Mouse (Mus musculus): ENCODE measurements at regions not wholly inside any gene's neighbourhood (a gene's known extent, or its start where the extent isn't known, plus 50 kb on each side); places are given as distances from the start of the nearest gene placed in this dataset.

GRCm38 (mm10) chr2:10826134-10826767 lies 345.7 kb upstream of the Prkcq start:
- no peak overlapping the region for H3K4me3 ChIP-seq
- H3K9me3 ChIP-seq (replicated peaks) = no peaks in the 10 kb centered on the region
- no peaks in the 10 kb centered on the region for H3K36me3 ChIP-seq
- no peak overlapping the region for H3K9ac ChIP-seq
- H3K4me2 ChIP-seq (replicated peaks) = peak overlapping the region; percentile 49
- WGBS = 78% methylated on average over 10 of the region's 10 CpGs
- H3K27me3 ChIP-seq = no peaks in the 10 kb centered on the region; the same call in 1 of the 2 replicates
- ATAC-seq (ENCODE audit: low FRiP score) = no peak
- no peak overlapping the region for H3K27ac ChIP-seq
- H3K4me1 ChIP-seq = no peaks in the 10 kb centered on the region

GRCm38 (mm10) chr2:10839976-10840375 lies 331.9 kb upstream of the Prkcq start:
- no peak for ATAC-seq (ENCODE audit: low FRiP score)
- WGBS = 58% methylated on average over 5 of the region's 5 CpGs
- no peaks in the 10 kb centered on the region for H3K27me3 ChIP-seq
- no peak overlapping the region for H3K9ac ChIP-seq
- H3K4me3 ChIP-seq = no peak overlapping the region
- H3K9me3 ChIP-seq (replicated peaks) = no peaks in the 10 kb centered on the region
- no peaks in the 10 kb centered on the region for H3K4me1 ChIP-seq
- no peaks in the 10 kb centered on the region for H3K36me3 ChIP-seq
- H3K27ac ChIP-seq = no peak overlapping the region
- H3K4me2 ChIP-seq (replicated peaks) = no peak overlapping the region

- 66% methylated on average over 8 of the region's 8 CpGs for WGBS
- H3K27me3 ChIP-seq = no peaks in the 10 kb centered on the region
- H3K4me3 ChIP-seq = no peak overlapping the region
- no peaks in the 10 kb centered on the region for H3K36me3 ChIP-seq
- H3K9ac ChIP-seq = no peak overlapping the region
- H3K27ac ChIP-seq = no peak overlapping the region
- no peaks in the 10 kb centered on the region for H3K4me1 ChIP-seq
- H3K9me3 ChIP-seq (replicated peaks) = no peaks in the 10 kb centered on the region
- H3K4me2 ChIP-seq (replicated peaks) = no peak overlapping the region
- ATAC-seq (ENCODE audit: low FRiP score) = no peak
These were observed 310.1 kb upstream of the Prkcq start for GRCm38 (mm10) chr2:10861654-10862292.

- H3K27me3 ChIP-seq = no peaks in the 10 kb centered on the region
- 74% methylated on average over 2 of the region's 2 CpGs for WGBS
- no peak overlapping the region for H3K4me2 ChIP-seq (replicated peaks)
- H3K27ac ChIP-seq = no peak overlapping the region
- H3K36me3 ChIP-seq = no peaks in the 10 kb centered on the region
- H3K4me3 ChIP-seq = no peak overlapping the region
- H3K9me3 ChIP-seq (replicated peaks) = no peaks in the 10 kb centered on the region
- no peak overlapping the region for H3K9ac ChIP-seq
- ATAC-seq (ENCODE audit: low FRiP score) = no peak
- H3K4me1 ChIP-seq = no peaks in the 10 kb centered on the region
These were observed 307.5 kb upstream of the Prkcq start for GRCm38 (mm10) chr2:10864451-10864850.

GRCm38 (mm10) chr2:10874303-10874702 lies 297.6 kb upstream of the Prkcq start:
- H3K27me3 ChIP-seq = no peaks in the 10 kb centered on the region
- no peak overlapping the region for H3K27ac ChIP-seq
- no peak overlapping the region for H3K4me2 ChIP-seq (replicated peaks)
- 95% methylated on average over 4 of the region's 4 CpGs for WGBS
- no peak overlapping the region for H3K9ac ChIP-seq
- H3K4me1 ChIP-seq = no peaks in the 10 kb centered on the region
- no peaks in the 10 kb centered on the region for H3K36me3 ChIP-seq
- H3K9me3 ChIP-seq (replicated peaks) = no peaks in the 10 kb centered on the region
- no peak overlapping the region for H3K4me3 ChIP-seq
- ATAC-seq (ENCODE audit: low FRiP score) = no peak

GRCm38 (mm10) chr2:10901926-10902325 lies 270.0 kb upstream of the Prkcq start:
- no peaks in the 10 kb centered on the region for H3K36me3 ChIP-seq
- WGBS = 85% methylated on average over 3 of the region's 3 CpGs
- H3K9me3 ChIP-seq (replicated peaks) = no peaks in the 10 kb centered on the region
- H3K27me3 ChIP-seq = no peaks in the 10 kb centered on the region
- no peak overlapping the region for H3K4me2 ChIP-seq (replicated peaks)
- no peak overlapping the region for H3K27ac ChIP-seq
- ATAC-seq (ENCODE audit: low FRiP score) = no peak
- H3K9ac ChIP-seq = no peak overlapping the region
- H3K4me1 ChIP-seq = no peaks in the 10 kb centered on the region
- H3K4me3 ChIP-seq = no peak overlapping the region

GRCm38 (mm10) chr2:10919955-10920354 lies 252.0 kb upstream of the Prkcq start:
- ATAC-seq (ENCODE audit: low FRiP score) = no peak
- no peaks in the 10 kb centered on the region for H3K27me3 ChIP-seq
- no peaks in the 10 kb centered on the region for H3K9me3 ChIP-seq (replicated peaks)
- H3K27ac ChIP-seq = no peak overlapping the region
- H3K9ac ChIP-seq = no peak overlapping the region
- no peak overlapping the region for H3K4me2 ChIP-seq (replicated peaks)
- H3K4me1 ChIP-seq = peaks cover 6% of the 10 kb centered on the region; the same call in 1 of the 2 replicates
- H3K4me3 ChIP-seq = no peak overlapping the region
- H3K36me3 ChIP-seq = no peaks in the 10 kb centered on the region

GRCm38 (mm10) chr2:10920686-10921485 lies 251.0 kb upstream of the Prkcq start:
- Histone ChIP-seq H3K4me1 (peaks cover 6% of the 10 kb centered on the region; the same call in 1 of the 2 replicates), H3K27me3 (no peaks in the 10 kb centered on the region), H3K9ac (no peak overlapping the region), H3K4me3 (no peak overlapping the region), H3K9me3 (replicated peaks) (no peaks in the 10 kb centered on the region), H3K36me3 (no peaks in the 10 kb centered on the region), H3K4me2 (replicated peaks) (no peak overlapping the region), H3K27ac (no peak overlapping the region)
- no peak for ATAC-seq (ENCODE audit: low FRiP score)
- WGBS = 66% methylated on average over 8 of the region's 8 CpGs

GRCm38 (mm10) chr2:10921486-10922450 lies 250.1 kb upstream of the Prkcq start:
- H3K9me3 ChIP-seq (replicated peaks) = no peaks in the 10 kb centered on the region
- no peak overlapping the region for H3K27ac ChIP-seq
- no peaks in the 10 kb centered on the region for H3K27me3 ChIP-seq
- H3K4me2 ChIP-seq (replicated peaks) = 0 out of 2 replicates have a peak overlapping the region, but pooled peaks have one; percentile 1
- no peak overlapping the region for H3K9ac ChIP-seq
- no peak overlapping the region for H3K4me3 ChIP-seq
- ATAC-seq (ENCODE audit: low FRiP score) = no peak
- H3K36me3 ChIP-seq = no peaks in the 10 kb centered on the region
- 37% methylated on average over 13 of the region's 13 CpGs for WGBS
- peaks cover 6% of the 10 kb centered on the region; the same call in 1 of the 2 replicates for H3K4me1 ChIP-seq

GRCm38 (mm10) chr2:10923984-10924383 lies 247.9 kb upstream of the Prkcq start:
- no peak overlapping the region for H3K9ac ChIP-seq
- ATAC-seq (ENCODE audit: low FRiP score) = no peak
- H3K27me3 ChIP-seq = no peaks in the 10 kb centered on the region
- H3K4me3 ChIP-seq = no peak overlapping the region
- H3K4me2 ChIP-seq (replicated peaks) = no peak overlapping the region
- H3K36me3 ChIP-seq = no peaks in the 10 kb centered on the region
- no peak overlapping the region for H3K27ac ChIP-seq
- no peaks in the 10 kb centered on the region for H3K9me3 ChIP-seq (replicated peaks)
- peaks cover 6% of the 10 kb centered on the region; the same call in 1 of the 2 replicates for H3K4me1 ChIP-seq
- WGBS = 83% methylated on average over 4 of the region's 4 CpGs

- 69% methylated on average over 7 of the region's 7 CpGs for WGBS
- ATAC-seq (ENCODE audit: low FRiP score) = no peak
- H3K4me1 ChIP-seq = peaks cover 6% of the 10 kb centered on the region; the same call in 1 of the 2 replicates
- no peaks in the 10 kb centered on the region for H3K27me3 ChIP-seq
- no peaks in the 10 kb centered on the region for H3K36me3 ChIP-seq
- no peak overlapping the region for H3K27ac ChIP-seq
- H3K4me2 ChIP-seq (replicated peaks) = no peak overlapping the region
- no peaks in the 10 kb centered on the region for H3K9me3 ChIP-seq (replicated peaks)
- no peak overlapping the region for H3K9ac ChIP-seq
- H3K4me3 ChIP-seq = no peak overlapping the region
These were observed 246.5 kb upstream of the Prkcq start for GRCm38 (mm10) chr2:10925361-10925760.

Data from hindbrain, embryonic 12.5 days (tissue).